Mouse (Mus musculus) kidney, postnatal 25 days (tissue): ENCODE data around the gene Olfr616.
"Not testable (repeated sequence)": the region's sequence is repeated elsewhere in the genome, so short reads cannot be mapped to it uniquely, and the experiment has no call there.

Source experiments
- DNase-seq, 2 experiments: peaks; one replicate each; pipeline ENCODE4 v3.0.0; 2021; ENCODE audit warnings: mixed read lengths in 2 of 2

Olfr616 gene

GRCm38 (mm10) chr7:103569043-103569442 is at the start of gene Olfr616:
TSS of gene Olfr616 (minus strand) at chr7:103569143.
- DNase-seq: no peak

- DNase-seq: no peak
Measured at GRCm38 (mm10) chr7:103612434-103612833, 43.5 kb upstream of the Olfr616 start, which contains the start of gene Olfr620. TSS of gene Olfr620 (minus strand) at chr7:103612534.

GRCm38 (mm10) chr7:103607425-103607824 is 38.5 kb upstream of the Olfr616 start:
- DNase-seq: no peak

- DNase-seq: no peak
Measured at GRCm38 (mm10) chr7:103600275-103600674, 31.3 kb upstream of the Olfr616 start, which contains the start of gene Olfr619. TSS of gene Olfr619 (plus strand) at chr7:103600575.

GRCm38 (mm10) chr7:103589803-103590202 is 20.9 kb upstream of the Olfr616 start, which contains the start of gene Olfr618:
TSS of gene Olfr618 (plus strand) at chr7:103590103.
- DNase-seq: no peak

- no peak for DNase-seq
Measured at GRCm38 (mm10) chr7:103572761-103573160, 3.8 kb upstream of the Olfr616 start, which contains the start of gene Olfr617. TSS of gene Olfr617 (plus strand) at chr7:103573061.

GRCm38 (mm10) chr7:103555779-103556178 is 13.2 kb downstream of the Olfr616 start, which contains the start of gene Olfr615:
TSS of gene Olfr615 (plus strand) at chr7:103556079.
- no peak for DNase-seq

- DNase-seq: no peak
Measured at GRCm38 (mm10) chr7:103547774-103548173, 21.2 kb downstream of the Olfr616 start, which contains the start of gene Olfr613. TSS of gene Olfr613 (plus strand) at chr7:103548074.

GRCm38 (mm10) chr7:103542617-103543016 is 26.3 kb downstream of the Olfr616 start, which contains the start of gene Olfr612:
TSS of gene Olfr612 (minus strand) at chr7:103542717.
- DNase-seq: not testable (repeated sequence)

GRCm38 (mm10) chr7:103520746-103521145 is 48.2 kb downstream of the Olfr616 start, which contains the start of gene Olfr611:
TSS of gene Olfr611 (minus strand) at chr7:103520846.
- not testable (repeated sequence) for DNase-seq
